Mouse (Mus musculus) ES-Bruce4 (cell line): ENCODE measurements around the gene Atp2a1.

ENCODE experiments used
- CTCF ChIP-seq: IDR thresholded peaks from one replicate; pipeline ENCODE4 v1.8.1; 2011; ENCODE audit warnings: low read depth, low read length
- EP300 ChIP-seq: IDR thresholded peaks from 2 replicates; pipeline ENCODE4 v1.6.1; 2011; ENCODE audit warnings: low read depth, low read length; ENCODE audit not compliant: insufficient read depth
- POLR2A ChIP-seq: IDR thresholded peaks from one replicate; pipeline ENCODE4 v1.8.1; 2011; ENCODE audit warnings: low read length; ENCODE audit not compliant: insufficient read depth

DNA sequence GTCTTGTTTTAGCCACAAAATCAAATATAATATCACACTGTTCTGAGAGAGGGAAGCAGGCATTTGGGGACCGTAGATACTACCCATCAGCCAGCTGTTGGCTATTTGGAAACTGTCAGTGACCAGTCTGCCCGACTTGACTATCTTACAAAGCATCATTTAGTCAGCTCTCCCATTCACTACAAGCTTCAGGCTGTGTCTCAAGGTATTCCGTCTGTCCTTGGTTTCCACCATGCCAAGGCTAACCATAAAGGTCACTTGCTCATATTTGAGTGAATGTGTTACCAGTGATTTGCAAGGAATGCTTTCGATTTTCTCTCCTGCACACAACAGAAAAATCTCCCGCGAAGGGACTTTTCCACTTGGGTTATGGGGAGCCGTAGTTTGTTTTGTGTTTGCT lies 28.2 kb downstream of the Atp2a1 start:
- no peak for TF ChIP-seq POLR2A
- no peak for TF ChIP-seq CTCF
- TF ChIP-seq EP300 = no peak
